Mouse (Mus musculus): Measurements from ENCODE around the gene Atp6v0c.

DNA sequence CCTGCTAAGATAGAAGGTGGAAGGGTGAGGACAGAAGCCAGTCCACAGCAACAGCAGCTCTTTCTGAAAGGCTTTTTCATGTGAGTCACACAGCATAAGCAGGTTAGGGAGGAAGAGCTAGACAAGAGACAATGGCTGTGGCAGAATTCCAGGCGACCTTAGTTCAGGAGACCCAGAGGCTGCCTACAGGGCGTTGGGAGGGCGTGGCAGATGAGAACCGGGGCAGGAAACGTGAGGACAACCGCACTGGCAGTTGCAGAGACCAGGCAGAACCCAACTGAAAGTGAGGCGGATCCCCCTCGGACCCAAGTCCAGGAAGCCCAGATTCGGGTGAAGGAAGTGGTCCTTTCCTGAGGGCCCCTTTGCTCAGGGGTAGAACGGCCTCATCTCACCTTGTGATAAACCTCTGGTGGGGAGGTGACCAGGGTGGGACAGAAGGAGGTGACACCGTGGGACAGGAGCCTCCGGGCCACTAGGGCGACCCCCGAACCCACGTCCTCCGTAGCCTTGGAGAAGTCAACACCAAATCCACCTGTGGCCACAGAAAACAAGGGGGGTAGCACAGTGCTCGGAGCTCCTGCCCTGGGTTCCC, 6.8 kb downstream of the Atp6v0c start:
- TF ChIP-seq CTCF (IDR thresholded peaks at IDR 0.05; ENCODE audit: low read depth, low read length) (no peak), POLR2AphosphoS5 (IDR thresholded peaks at IDR 0.05; ENCODE audit: insufficient replicate concordance, low read depth, low read length) (no peak), GATA2 (IDR thresholded peaks at IDR 0.05; ENCODE audit: borderline replicate concordance, low read depth, low read length) (no peak), GATA1 (IDR thresholded peaks at IDR 0.05; ENCODE audit: borderline replicate concordance, low read length) (no peak)

Measured in G1E (cell line).